Mouse (Mus musculus) right cerebral cortex, adult 2 months (tissue): Measurements from ENCODE around the gene Ryr2.

Source experiments
- DNase-seq, 2 experiments: peaks; one replicate each; pipeline ENCODE4 v3.0.0; 2021 to 2022; ENCODE audit warnings: low spot score in 2 of 2

The Ryr2 gene

DNA sequence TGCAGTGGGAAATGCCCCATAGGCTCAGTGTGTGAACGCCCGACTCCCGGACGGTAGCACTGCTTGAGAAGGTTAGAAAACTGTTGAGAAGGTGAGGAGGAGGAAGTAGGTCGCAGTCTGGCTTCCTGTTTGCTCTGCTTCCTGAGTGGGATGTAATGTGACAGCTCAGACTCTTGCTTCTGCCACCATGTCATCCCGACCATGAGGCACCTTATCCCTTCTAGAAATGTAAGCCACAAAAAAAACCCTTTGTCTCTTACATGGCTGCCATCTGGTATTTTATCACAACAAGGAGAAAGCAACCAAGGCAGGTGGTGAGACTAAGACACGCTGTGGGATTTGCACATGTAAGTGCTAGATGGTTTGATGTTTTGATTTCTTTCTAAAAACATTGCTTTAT is 12.2 kb downstream of the Ryr2 start:
- DNase-seq: no peak

DNA sequence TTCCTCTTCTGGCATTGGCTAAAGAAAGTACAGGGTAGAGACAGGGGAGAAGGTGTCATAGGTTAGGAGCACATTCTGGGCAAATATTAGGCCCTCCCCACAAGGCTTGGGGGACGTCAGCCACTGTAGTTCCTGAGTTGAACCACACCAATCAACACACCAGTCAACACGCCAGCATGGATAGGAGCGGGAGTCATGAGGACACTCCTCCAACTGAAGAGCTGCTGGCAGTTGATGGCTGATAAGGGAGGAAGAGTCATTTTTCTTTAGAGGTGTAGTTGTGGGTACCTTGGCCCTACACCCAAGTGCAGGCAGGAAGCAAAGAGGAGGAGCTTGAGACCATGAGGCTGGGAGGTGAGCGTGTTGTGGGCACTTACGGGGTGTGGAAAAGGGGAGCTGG is 13.6 kb downstream of the Ryr2 start:
- DNase-seq: no peak

DNA sequence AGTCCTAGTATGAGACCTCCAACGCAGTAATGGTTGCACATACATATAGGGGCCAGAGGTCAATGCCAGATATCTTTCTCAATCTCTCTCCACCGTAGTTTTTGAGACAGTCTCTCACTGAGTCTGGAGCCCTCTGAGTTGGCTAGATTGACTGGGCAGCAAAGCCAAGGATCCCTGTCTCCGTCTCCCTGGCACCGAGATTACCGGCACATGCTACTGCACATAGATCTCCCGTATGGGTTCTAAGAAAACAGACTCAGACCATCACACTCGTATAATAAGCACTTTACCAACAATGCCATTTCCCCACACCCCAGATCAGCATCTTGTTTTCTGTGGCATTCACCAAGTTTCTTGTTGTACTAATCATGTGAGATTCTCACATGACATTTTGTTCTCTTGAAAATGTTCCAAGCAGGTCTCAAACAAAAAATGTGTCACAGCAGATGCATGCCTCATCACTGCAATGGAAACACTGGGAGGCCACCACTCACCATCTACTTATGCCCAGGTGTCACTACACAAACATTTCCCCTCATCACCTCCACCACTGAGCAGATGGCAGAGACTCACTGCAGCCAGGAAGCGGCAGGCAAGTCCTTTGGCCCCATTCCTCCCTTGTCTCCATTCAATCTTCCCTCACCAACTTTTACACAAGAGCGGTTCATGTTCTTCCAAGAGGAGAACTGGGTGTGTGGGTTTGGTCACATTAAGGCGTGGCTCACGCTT is 14.2 kb downstream of the Ryr2 start:
- no peak for DNase-seq

DNA sequence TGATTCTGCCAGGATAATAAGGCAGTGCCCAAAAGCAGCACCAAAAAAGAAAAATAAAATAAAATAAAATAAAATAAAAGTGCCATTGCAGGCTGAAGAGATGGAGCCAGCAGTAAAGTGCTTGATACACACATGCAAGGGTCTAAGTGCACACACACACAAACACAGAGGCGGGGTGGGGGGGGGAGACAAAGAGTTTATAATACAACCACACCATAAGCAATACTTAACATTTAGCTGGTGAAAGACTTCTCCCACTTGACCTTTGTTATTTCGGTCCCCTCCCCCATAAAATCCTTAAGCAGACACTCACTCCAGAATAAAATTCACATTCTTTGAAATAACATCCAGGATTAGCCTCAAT is 22.7 kb downstream of the Ryr2 start:
- DNase-seq: no peak

DNA sequence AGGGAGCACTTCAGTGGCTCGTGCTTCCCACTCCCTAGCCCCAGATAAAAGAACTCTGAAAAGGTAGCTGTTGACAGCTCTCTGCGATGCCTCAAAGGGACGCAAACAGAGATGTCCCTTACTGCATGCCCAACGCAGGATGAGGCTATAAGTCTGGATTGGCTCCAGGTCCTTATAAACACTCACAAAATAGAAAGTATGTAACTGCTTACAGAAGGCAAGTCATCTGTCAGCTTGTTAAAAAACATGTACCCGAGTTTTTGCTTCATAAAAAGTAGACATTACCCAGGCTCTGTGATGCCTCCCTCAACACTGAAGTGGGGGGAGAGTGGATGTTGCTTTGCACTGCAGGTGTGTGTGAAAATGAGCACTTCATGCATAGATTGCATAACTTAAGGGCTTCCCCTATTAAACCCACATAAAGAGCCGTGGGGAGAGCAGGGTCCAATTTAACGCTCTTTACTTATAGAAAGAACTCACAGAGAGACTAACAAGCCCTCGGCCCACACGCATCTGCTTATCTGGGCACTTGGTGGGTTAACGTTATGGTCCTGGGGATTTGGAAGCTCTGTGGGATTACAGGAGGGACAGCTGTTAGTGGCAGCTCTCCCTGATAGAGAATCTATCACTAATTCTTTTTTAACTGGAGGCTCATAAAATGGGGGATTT is 23.2 kb downstream of the Ryr2 start:
- no peak for DNase-seq

DNA sequence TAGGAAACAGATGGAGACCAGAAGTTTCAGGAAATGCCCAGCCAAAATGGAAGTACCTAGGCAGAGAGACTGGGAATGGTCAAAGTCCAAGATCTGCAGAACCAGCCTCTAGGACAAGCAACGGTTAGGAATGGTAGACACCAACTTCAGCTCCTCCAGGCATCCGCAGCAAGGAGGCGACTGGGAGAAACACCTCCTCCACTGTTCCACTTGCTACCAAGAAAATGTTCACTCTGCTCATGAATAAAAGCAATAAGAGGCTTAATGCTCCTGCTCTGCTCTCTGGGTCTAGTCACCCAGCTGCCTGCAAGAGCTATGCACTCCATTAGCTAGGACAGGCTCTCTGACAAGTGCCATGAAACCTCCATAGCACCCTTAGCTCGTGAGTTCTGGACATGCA is 26.2 kb downstream of the Ryr2 start:
- DNase-seq: peak in 1 of 2 experiments; percentile 35

DNA sequence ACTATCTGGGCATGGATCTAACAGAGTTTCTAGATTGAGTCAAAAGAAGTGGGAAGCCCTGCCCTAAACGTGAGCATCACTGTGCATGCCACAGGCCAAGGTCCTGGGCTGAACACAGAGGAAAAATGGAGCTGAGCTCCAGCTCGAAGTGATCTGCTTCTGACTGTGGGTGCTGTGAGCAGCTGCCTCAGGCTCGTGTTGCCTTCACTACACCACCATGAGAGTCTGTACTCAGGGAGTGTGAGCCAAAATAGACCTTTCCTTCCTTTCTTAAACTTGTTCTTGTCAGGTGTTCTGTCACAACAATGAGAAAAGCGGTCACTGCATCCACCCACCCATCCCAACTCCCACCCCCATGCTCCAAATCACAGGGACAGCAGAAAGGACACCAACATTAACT is 27.2 kb downstream of the Ryr2 start:
- no peak for DNase-seq

DNA sequence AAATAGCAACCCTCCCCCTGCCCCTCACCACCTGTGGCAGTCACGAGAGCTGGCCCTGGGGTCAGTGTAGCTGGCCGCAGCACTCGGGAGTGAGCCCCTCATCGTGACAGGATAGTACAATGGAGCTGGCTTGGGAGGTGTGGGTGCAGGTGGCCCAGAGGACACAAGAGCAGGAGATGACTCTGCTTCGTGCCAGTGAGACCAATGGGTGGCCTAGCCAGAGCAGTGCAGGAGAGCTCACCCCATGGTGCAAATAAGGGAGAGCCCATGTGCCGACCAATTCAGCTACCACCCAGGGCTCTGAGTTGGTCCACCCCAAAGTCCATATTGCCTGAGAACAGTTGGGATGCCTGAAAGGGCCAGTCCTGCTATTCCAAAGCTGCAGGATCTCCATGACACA is 31.8 kb downstream of the Ryr2 start:
- DNase-seq: no peak

DNA sequence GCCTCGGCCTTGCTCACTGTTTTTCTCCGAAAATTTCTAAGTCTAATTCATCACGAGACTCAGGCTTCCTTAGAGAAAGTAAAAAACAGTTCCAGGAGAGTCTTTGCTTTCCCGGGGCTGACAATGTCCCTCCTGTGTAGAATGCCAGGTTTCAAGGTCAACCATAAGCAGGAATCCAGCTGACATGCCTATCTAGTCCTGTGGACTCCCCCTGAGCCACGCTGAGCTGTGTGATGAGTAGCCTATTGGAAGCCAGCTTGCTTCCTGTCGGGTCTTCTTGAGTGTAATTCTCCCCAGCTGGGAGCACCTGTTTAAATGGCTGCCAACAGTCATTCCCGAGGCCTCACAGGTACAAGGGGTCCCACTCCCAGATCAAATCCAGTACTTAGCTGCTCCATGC is 34.2 kb downstream of the Ryr2 start:
- DNase-seq: no peak

DNA sequence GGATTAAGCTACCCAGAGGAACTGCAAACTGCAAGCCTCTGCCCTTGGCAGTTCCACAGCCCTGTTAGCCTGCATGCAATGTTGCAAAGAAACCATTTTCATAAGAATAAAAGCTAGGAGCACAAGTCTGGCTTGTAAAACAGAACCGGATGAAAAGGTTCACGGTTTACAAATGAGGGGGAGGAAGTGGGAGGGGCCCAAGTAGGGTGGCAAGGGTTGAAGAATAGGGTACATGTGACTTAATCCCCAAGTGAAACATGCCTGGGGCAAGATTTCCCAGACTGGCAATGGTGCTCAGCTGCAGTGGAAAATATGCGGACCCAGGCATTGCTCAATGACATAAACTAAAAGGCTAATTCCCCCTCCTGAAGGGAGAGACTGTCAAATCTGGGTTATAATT is 34.6 kb downstream of the Ryr2 start:
- no peak for DNase-seq

DNA sequence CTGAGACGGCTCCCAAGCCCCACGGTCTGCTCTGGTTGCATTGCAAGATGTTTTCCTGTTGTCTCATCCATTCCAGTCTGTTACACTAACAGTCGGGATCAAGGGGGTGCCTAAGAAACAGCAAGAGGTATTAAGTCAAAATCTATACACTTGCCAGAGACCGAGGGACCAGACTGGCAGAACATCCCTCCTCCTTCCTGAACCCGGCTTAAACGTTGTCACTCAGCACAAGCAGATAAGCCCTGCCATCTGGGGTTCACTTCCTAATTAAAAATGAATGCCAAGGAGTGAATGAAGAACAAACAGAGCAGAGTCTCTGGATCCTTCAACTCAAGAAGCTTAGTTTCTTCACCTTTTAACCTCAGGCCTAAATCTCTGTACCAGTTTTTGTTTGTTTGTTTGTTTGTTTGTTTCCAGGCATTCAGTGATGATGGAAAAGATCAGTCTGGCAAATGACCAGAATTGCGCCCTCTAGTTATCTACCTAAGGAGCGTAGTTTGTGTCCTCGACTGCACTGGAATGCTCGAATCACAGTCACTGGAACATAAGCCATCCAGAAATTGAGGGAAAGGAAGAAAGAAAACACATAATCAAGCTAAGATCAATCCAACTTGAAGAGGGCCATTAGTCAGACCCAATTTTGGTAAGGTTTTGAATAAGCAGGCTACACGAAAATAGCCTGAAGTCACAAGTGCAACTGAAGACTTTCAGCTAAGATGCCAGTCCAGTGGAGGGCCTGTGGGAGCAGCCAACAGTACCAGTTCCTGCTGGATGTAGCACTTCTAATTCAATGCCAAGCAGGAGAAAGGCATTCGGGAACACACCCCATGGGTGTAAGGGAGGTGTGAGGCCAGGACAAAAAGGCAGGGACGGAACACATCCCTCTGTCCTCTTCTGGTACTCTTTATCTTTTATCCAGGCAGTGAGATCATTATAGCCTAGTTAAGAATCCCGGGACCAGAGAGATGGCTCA is 36.3 kb downstream of the Ryr2 start:
- DNase-seq: no peak

DNA sequence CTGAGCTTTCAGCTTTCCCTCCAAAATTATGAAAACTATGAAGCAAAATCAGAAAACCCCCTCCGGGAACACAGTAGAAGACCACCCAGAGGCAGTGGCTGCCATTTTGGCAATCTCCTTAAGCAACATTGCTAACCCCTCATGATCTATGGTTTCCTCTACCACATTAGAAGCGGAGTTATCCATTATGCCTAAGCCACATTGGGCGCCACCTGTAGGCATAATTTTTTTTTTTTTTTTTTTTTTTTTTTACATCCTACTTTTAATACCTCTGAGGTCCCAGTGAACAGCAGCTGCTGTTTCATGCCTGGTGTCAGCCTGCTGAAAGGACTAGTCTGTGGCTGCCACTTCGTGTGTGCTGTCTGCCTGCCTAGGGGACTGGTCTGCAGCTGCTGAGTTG is 42.2 kb downstream of the Ryr2 start:
- DNase-seq: no peak

DNA sequence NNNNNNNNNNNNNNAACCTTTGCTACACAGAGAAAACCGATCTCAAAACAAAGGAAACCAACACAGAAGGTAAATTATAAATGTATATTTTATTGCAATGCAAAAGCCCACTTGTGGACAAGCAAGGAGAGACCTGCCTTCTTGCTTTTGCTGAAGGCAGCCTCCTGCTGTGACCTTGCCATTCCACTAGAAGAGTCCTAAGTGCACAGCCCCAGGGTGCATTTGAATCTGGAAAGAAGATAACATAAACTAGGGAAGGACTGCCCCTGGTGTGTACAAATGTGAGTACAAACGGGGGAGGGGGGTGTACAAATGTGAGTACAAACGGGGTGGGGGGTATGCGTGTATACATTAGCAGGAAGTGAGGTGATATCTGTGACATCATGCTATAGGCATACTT is 43.2 kb downstream of the Ryr2 start:
- DNase-seq: no peak

DNA sequence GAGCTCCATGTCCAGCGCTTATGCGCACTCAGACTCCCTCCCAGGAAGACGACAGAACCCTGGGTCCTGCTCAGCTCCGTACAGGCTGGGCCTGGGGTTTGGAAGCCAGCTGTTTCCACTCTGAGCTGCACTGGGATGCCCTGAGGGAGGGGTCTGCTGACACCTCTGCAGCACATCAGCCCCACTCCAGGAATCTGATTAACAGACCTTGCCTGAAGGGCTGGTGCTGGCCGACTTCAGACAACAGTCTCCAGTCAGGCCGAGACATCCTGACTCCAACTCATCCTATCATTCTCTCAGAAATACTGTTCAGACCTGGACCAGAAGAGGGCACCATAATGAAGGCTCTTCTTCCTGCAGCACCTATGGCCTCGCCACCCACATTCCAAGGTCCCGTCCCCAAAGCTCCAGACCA is 49.4 kb downstream of the Ryr2 start:
- no peak for DNase-seq

DNA sequence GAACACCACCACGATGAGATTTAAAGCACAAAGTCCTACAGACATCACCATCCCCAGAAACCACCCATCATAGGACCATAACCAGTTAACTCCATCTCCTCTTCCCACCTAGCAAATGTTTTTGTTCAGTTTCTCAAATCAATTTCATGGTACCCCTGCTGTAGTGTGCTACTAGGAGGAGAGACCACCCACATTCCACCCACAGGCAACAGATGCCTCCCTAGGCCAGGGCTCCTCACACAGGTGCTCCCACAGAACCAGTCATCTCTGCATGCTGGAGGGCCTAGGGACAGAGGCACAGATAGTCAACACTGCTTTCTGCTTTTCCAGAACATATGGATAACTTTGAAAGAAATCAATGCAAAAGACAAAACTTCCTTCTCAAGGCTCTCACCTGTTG is 50.8 kb downstream of the Ryr2 start:
- DNase-seq: no peak

DNA sequence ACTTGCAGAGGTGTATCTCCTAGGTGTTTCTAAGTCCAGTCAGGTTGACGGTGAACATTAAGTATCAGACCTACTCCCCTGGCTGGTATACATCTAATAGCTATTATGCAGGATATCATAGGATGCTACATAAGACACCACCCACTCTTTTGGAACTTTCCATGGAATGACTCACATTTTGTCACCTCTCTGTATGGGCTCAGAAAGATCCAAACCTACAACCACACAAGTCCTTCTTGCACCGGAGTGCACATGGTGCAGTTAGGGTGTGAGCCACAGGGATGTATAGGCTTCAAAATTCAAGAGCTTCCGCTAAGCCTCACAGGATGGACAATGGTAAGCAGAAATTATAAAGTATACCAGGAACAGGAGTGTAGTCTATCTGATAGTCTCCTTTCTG is 52.8 kb downstream of the Ryr2 start:
- DNase-seq: no peak

DNA sequence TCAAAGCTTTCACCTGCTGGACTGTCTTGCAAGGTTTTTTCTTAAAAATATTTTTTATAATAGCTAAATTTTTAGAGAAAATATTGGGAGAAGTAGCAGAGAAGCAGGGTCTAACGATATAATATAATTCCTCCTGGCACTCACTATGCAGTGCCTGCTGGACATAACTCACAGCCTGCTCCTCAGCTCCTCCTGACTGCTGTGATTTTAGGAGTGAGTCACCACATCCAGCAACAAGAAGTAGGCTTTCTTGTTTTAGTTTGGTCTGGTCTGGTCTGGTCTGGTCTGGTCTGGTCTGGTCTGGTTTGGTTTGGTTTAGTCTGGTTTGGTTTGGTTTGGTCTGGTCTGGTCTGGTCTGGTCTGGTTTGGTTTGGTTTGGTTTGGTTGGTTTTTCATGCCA is 55.9 kb downstream of the Ryr2 start:
- no peak for DNase-seq

DNA sequence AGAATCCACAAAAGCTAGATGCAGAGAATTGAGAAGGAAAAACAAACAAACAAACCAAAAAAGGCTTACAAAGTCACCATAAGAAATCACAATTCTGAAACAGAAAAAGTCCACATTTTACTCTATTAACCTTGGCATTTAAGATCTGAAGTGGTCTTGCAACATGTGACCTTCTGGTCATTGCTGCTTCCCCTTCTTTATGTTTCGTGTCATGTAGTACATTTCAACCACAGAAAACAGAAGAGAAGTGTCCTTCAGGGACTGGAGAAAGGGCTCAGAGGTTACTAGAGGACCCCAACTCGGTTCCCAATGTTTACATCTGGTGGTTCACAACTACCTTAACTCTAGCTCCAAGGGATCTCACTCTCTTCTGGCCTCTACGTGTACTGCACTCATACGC is 59.7 kb downstream of the Ryr2 start:
- DNase-seq: no peak

DNA sequence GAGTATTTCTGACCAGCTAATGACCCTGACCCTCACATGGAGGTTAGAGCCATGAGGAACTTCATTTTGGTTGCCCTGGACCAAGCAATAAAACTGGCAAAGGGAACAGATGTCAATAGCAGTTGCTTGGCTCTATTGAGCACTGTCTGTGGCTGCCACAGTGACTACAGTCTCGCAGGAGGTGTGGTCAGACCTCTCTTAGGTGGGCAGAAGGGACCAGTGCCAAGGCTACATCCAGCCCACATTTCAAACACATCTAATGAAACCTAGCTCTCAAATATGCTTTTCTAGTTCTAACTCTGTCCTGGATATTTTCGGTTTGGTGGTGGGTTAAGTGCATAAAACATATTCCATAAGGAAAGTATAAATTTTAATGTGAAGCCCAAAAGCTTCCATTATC is 62.0 kb downstream of the Ryr2 start:
- DNase-seq: peak in 1 of 2 experiments; percentile 47

DNA sequence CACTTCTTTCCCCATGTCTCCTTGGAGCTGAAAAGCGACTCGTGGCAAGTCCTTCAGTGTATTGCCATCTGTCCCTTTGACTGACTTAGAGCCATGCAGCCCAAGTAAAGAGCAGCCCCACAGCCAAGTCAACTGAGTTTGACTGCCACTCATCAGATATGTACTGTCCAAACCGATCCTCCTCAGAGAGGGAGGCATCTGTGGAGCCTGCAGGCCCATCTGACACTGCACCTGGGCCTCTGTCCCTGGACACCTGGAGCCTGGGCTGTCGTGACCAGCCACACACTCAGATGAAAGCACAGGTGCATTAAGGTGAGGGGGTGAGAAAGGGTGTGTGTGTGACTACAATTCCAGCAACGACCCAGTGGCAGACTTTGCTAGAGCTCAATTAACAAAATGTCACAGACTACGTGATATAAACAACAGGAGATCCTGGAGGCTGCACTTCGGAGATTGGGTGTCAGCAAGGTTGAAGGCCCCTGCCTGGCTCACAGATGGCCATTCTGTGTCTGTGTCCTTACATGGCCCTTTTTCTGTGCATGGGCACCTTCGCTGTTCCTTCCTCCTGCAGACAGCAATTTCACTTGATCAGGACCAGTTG is 63.8 kb downstream of the Ryr2 start:
- no peak for DNase-seq

DNA sequence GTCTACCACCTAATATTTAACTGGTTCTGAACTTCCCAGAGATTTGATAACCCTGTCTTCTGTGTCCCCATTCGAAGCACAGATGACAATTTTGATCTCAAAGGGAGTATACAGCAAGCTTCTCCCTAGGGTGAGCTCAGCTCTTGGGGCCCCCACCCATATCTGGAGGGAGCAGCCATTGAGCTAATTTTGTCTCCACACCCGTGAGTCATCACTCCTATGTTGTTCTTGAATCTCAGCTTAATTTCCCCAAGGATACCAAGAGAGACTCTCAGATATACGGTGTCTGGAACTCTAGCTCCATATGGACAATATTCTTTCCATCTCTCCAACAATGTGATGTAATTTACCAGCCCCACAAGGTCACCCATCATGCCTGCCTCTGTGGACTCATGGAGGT is 66.8 kb downstream of the Ryr2 start:
- peak; percentile 46 to 55 for DNase-seq

DNA sequence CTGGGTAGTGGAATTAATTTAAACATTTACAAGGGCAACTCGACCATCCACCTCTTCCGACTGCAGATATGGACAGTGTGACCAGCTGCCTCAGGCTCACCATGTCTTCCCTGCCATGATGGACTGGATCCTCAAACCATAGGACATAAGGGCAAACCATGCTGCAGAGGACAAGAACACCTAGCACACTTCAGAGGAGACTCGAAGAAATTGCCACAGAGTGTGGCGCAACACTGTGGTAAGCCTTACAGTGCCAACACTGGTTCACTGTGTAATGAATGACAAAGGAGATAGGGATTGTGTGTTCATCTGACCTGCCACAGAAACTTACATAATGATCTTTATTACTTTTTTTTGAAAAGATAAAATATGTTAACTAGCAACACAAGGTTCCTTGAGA is 68.1 kb downstream of the Ryr2 start:
- DNase-seq: no peak
